Mouse (Mus musculus) B cell, adult 2 months (primary cell): ENCODE measurements around the gene Ppil6.

Source experiments
- DNase-seq, 2 experiments: peaks; one replicate each; pipeline ENCODE4 v3.0.0; 2022

Ppil6 gene

DNA sequence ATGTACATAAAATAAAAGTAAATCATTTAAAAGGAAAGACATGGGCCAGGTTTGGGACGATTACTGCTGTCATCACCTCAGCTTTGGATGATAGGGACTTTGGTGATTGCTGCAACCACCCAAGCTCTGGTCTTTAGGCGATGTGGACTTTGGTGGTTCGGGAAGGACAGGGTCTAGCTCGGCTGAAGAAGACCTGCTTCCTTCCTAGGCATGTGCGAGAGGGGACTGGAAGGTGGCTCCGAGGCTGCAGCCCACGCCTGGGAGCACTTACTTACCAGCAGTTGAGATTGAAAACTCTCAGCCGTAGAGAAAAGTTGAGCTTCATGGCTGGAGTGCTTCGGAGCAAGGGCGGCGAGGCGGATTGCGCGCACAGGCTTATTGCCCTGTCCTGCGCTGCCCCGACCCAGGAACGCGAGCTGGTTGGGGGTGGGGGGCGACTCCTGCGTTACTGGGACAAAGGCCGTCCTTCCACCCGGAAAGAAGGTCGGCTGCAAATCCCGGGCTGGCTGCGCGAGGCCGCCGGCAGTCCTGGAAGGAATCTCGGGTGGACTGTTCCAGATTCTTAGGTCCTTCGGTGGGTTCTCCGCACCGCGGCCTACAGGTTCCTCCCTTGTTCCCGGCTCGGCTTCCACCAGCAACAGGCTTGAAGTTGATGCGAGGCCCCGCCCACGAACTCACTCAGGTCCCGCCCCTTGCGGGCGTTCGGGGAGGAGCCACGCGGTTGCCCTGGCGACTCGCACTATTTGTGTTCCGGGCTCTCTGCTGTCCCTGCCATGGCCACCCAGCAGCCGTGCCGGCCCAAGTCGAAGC lies at the start of gene Ppil6, which contains the start of gene Smpd2:
TSS of gene Ppil6 (plus strand) at position 732 of the 810 bp plus-strand sequence.
TSS of gene Smpd2 (minus strand) at position 662 of the 810 bp plus-strand sequence.
- DNase-seq: peak; percentile 97

DNA sequence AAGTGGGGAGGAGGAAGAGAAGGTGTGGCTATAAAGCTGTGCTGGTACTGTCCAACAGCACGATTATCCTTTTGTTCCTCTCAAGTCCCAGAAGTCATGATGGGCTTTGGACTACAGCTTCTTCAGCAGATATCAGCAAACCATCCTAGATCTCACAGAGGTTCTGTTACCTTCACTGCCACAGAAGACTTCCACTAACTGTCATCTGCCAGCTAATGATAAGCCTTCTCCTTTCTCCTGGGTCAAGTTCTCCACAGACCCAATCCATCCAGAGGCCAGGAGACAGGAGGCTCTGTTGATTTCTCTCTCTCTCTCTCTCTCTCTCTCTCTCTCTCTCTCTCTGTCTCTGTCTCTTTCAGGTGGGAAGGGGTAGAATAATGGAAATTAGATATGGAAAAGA lies 42.0 kb upstream of the Ppil6 start:
- DNase-seq: no peak

DNA sequence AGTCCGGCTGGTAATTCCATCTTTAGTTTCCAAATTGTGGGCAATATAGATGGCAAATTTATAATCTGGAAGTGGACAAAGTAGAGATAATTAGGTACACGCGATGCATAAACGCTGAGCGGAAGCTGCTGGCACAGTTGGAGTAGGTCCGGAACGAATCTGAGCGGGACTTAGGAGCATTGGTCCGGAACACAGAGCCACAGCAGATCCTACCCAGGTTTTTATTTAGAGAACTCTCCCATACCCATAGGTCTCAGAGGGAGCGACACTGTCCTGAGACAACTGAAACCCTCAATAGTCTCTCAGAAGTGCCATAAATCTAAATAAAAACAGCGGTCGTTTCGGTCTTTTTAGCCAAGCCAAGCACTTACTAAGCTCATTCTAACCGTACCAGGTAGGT lies 40.6 kb upstream of the Ppil6 start:
- DNase-seq: no peak

DNA sequence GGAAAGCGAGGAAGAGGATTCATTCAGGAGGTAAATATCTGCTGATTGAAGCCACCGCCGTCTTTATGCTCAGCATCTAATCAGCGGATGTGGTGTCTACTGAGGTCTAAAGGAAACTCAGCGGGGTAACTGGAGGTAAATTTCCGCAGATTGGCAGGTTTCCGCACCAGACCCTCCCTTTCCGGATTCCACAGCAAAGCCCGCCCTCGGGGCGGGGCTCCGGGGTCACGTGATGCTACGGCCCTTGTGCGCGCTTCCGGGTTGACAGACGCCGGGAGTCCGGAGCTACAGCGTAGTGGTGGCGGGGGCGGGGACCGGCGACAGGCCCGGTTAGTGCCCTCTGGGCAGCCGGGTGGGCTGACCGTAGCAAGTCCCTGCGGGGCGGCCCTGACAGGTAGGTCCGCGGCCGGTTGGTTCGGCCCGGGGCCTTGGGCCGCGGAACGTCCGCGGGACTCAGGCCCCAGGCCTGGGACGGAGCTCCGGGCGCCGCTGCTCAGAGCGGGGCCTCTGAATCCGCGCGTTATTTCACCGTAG lies 40.0 kb upstream of the Ppil6 start, which contains the start of gene Zbtb24:
TSS of gene Zbtb24 (plus strand) at position 247 of the 534 bp plus-strand sequence.
- DNase-seq: peak; percentile 99

DNA sequence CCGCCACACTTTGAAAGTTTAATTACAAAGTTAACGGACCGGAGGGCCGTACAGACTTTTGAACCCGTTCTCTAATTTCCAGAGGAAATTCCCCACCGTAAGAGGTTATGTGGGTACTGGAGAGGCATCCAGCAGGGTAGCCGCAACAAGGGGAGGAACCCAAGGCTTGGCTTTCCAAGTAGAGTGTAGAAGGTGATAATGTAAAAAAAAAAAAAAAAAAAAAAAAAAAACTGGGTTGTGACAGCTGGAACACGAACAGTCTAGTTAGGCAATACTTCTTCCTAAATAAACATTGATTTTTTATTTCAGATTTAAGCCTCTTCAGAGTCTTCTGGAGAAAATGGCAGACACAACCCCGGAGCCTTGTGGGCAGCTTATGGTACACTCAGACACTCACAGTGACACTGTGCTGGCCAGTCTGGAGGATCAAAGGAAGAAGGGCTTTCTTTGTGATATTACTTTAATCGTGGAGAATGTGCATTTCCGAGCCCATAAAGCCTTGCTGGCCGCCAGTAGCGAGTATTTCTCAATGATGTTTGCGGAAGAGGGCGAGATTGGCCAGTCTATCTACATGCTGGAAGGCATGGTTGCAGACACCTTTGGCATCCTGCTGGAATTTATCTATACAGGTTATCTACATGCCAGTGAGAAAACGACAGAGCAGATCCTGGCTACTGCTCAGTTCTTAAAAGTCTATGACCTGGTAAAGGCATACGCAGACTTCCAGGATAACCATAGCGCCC lies 39.3 kb upstream of the Ppil6 start:
- no peak for DNase-seq

DNA sequence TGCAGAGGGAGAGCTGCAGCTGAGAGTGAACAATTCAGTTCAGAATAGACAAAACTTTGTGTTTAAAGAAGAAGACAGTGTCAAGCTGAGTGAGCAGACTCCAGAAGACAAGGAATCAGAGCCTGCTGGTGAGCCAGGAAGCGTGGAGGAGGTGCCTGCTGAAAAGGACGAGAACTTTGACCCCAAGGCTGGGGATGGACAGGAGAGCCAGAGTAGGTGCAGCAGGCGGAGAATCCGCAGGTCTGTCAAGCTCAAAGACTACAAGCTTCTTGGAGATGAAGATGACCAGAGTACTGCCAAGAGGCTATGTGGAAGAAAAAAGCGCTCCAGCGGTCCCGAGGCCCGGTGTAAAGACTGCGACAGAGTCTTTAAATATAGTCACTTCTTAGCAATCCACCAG lies 38.6 kb upstream of the Ppil6 start:
- no peak for DNase-seq

DNA sequence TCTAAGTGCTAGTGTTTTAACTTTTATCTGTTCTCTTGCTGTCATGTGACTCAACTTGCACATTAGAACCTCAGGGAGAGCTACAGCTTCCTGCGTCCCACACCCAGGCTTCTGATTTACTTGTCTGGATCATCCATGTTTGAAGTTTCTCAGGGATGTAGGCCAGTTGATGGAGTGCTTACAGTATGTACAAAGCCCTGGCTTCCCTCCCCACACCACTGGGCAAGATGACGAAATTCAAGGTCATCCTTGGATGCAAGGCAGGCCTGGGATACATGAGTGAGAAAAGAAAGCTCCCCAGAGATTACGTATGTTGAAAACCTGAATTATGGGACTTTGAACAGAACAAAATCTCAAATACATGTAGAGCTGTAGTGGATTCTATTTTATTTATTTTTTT lies 37.4 kb upstream of the Ppil6 start:
- no peak for DNase-seq

DNA sequence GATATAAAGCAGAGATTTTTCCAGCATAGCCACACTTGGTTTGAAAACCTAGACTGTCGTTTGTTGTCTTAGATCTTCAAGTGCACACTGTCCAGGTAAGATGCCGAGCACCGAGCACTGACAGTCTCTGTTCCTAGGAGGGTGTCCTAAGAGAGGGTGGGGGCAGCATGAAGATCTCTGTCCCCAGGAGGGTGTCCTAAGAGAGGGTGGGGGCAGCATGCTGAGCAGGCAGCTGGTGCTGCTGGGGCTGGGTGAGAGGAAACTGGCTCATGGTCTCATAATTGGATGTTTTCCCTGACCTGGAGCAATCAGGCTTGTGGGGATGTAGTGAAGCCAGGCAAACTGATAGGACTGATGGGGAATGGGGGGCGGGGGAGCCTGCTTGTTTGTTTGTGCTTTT lies 30.2 kb upstream of the Ppil6 start:
- DNase-seq: no peak

DNA sequence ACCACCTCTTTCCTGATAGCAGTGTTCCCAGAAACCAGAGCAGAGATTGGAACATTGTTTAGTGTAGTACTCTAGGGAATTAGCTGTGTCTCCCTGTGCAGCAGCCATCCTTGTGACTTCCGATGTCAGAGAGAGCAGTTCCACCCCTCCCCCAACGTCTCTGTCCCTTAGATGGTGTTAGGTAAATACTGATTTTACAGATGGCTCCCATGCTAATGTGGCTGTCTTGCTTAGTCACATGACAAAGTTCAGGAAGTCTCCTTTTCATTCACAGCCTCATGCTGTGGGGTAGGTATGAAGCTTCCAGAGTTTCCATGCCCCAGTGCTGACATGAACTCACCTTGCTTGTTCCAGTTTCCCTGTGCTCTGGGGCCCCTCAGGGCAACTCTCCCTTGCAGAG lies 29.7 kb upstream of the Ppil6 start:
- no peak for DNase-seq

DNA sequence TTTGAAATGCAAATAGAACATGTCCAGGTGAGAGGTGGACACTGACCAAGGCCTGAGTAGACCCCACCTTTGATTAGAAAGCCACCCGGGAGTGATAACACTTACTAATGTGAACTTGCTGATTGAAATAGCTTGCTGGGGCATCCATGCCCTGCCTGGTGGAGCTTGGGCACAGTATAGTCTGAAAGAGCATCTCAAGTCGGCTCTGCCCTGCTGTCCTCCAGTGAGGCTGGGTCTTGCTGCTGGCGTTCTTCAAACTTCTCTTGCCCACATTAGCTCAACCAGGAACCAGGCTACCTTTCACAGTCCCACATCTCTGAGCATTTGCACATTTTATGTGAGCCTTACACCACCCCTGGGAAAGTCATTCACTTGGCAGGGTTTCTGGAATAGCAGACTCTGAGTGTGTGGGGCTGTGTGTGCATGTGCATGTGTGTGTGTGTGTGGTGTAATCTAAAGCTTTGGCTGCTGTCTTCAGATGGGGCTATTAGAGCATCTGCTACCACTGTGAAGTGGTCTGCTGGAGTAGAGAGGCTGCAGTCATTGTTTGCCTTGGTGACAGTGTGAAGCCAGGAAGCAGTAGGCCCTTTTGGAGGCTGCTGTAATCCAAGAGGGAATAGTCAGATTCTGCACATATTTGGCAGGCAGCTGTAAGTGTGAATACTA lies 29.0 kb upstream of the Ppil6 start:
- no peak for DNase-seq

DNA sequence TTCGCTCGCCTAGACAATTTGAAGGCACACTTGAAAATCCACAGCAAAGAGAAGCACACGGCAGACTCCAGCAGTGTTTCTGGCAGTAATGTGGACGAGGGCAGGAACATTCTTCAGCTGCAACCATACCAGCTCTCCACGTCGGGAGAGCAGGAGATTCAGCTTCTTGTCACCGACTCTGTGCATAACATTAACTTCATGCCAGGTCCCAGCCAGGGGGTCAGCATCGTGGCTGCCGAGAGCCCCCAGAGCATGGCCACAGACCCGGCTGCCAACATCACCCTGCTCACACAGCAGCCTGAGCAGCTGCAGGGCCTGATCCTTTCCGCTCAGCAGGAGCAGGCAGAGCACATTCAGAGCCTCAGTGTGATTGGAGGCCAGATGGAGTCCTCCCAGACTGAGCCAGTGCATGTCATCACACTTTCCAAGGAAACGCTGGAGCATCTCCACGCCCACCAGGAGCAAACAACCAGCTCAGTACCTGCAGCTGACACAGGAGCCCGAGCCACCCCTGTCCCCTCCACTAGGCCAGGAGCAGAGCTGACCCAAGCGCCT lies 25.8 kb upstream of the Ppil6 start:
- DNase-seq: no peak

DNA sequence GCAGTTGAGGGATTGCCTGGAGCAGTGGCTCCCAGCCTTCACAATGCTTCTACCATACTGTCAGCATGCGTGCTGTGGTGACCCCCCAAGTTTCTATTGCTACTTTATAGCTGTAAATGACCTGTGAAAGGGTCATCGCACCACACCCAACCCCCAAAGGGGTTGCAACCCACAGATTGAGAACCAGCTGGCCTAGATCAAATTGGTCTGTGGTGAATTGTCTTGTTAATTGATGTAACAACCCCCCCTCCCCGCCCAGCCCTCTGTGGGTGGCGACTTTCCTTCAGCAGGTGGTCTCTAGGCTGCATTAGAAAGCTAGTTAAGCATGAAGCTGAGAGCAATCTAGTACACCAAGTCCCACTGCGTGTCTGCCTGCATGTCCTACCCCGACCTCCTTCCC lies 22.9 kb upstream of the Ppil6 start:
- DNase-seq: no peak

DNA sequence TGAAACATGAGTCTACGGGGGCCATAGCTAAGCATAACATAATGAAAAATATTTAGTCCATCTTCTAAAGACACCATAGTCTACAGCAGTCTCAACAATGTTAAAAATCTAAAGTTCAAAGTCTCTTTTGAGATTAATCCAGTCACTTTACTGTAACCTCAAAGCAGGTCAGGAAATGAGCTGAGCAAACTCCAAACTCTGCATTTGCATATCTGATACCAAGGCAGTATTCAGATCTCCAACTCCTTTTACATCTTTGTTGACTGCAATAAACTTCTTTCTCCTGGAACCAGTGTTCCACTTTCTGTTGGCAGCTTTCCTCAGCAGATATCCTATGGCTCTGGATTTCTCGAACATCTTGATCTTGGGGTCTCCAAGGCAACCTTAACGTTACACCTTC lies 19.5 kb upstream of the Ppil6 start:
- no peak for DNase-seq

DNA sequence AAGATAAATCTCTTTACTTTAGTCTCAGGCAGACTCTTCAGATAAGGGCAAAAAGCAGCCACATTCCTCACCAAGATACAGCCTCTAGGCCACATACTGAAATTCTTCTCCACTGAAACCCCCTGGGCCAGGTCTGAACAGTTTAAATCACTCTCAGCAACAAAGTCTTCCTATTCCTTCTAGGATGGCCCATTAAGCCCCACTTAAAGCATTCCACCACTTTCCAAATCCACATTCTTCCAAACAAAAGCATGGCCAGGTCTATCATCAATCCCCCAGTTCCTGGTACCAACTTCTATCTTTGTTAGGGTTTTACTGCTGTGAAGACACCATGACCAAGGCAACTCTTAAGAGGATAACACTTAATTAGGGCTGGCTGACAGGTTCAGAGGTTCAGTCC lies 17.7 kb upstream of the Ppil6 start:
- DNase-seq: no peak

DNA sequence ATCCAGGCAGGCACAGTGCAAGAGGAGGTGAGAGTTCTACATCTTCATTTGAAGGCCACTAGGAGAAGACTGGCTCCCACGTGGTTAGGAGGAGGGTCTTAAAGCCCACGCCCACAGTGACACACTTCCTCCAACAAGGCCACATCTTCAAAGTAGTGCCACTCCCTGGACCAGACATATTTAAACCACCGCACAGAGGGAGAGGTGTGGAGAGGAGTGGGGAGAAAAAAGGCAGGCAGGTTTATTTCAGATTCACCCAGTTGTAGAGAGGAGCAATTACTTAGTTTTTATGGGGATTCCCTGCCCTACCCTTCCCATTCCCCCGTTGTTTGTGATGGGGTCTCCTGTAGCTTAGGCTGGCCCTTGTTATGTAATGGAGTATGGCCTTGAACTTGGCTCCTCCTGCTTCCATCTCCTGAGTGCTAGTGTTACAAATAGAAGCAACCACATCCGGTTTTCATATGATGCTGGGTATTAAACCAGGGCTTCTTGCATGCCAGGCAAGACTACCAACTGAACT lies 17.2 kb upstream of the Ppil6 start:
- DNase-seq: peak; percentile 49 to 62

DNA sequence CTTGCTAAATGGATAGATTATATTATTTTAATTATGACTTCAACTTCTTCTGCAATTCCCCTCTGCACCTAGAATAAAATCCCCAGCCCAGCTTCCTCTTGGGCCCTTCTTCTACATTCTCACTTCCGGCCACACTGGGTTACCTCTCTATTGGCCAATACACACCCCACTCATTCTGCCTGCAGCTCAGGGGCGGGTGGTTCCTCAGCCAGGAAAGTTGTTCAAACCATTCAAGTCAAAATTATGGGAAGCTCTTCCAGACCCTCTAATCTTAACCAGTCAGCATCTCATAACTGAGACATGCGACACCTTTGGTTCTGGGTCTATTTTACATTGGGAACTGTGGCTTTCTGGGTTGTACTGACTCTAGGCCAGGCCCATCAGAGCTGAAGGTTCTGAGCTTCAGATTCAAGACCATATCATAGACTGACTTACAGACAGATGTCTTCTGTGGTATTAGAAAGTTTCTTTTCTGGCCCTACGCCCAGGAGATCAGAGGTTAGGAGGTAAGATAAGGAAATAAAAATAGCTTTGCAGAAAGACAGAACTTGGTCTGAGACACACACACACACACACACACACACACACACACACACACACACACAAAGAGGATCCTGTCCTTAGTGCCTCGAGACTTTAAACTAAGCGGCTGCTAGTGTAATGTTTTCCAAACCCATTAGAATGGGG lies 16.3 kb upstream of the Ppil6 start:
- peak; percentile 74 to 77 for DNase-seq

DNA sequence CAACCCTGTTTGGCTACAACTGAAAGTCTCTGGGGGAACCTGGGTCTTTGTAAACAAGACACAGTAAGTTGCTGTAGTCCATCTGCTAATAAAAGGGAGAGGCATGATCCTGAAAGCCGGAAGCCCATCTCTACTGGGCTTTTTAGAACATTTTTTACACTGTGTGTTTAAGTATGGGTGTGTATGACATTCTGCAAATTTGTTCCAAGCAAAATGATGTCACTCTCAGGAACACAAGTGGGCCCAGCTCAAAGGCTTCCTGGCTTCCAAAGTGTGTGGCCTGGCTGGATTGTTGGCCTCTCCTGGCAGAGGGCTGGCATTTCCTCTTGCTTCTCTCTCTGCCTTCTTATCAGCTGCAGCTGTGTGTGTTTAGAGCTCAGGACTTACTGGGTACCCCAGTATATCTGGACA lies 15.3 kb upstream of the Ppil6 start:
- no peak for DNase-seq

DNA sequence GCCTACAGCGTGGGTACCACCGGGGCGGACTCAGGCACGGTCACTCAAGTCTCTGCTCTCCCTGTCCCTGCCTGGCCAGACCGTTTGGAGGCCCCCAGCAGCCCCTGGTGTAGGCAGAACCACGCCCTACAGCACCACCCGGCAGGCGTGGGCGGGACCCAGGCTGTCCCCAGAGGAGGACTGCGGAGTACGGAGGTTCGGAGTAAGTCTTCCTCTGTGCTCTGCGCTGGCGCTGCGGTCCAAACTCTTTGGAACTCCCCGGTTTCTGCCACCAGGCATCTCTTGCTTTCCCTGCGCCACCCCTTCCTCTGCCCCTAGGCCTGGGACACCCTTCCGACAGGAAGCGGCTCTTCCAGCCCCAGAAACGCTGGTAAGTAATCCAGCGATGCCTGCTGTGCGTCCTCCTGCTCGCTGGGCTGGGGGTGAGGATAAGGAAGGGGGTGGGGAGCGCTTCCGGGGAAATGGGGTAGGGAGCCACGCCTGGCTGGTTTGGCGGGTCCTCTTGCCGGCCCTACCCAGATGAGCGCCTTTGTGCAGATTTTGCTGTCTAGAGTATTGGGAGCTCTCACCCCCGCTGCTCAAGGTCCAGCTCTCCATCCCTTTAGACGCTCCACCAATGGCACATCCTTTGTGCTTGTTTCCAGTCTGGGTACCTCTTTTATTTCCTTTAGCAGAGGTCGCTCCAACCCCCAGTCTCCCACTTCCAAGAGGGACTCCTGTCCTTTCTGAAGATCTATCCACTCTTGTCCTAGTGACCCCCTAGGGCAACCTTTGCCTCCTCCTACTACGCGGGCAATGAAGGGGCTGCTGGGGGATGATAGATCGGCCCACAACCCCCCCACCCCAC lies 13.8 kb upstream of the Ppil6 start, which contains the start of gene Mical1:
TSS of gene Mical1 (plus strand) at position 144 of the 847 bp plus-strand sequence.
- DNase-seq: peak; percentile 82 to 83

DNA sequence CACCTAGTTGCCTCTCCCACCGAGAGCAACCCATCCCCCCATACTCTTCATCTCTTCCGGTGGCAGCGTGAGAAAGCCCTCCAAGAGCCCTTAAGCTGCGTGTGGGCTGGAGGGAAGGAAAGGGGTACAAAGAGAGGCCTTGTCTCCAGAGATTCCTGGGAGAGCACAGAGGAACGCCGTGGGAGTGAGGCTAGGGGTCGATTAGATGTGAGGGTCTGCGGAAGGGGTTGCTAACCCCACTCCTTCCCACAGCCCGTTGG lies 13.3 kb upstream of the Ppil6 start:
- DNase-seq: no peak

DNA sequence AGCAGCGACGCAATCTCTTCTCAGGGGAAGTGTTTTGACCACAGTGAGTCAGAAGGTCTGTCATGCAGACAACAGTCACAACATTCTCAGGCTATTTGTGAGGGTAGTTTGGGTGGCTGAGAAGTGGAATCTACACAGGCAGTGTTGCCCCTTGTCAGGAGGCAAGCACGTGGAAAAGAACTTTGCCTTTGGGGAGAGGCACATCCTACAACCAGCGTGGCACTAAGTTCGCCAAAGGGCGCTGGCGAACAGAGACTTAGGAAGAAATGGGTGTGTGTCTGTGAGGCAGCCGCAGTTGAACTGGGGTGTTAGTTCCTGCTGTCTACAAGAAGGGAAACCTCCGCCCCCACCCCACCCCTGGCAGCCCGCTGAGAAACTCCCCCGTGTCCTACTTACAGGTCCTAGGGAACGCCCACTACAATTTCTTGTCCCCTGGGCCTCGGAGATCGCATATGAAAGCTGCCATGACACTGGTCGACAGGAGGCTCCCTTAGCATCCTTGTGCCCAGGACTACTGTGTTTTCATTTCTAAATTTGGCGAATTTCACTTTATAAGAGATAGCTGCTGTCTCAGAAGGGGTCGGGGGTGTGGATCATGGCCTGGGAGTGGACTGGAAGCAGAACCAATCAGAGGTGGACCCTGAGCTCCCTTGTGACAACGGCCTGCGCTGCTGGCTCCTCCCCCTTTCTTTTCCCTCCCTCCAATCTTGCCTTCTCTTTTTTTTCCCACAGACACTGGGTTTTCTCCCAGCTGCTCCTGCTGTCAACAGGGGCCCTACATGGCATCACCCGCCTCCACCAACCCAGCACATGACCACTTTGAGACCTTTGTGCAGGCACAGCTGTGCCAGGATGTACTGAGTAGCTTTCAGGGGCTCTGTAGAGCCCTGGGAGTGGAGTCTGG lies 12.7 kb upstream of the Ppil6 start:
- DNase-seq: peak; percentile 70
